Mouse (Mus musculus): Measurements from ENCODE around the gene Cyp3a11.

DNA sequence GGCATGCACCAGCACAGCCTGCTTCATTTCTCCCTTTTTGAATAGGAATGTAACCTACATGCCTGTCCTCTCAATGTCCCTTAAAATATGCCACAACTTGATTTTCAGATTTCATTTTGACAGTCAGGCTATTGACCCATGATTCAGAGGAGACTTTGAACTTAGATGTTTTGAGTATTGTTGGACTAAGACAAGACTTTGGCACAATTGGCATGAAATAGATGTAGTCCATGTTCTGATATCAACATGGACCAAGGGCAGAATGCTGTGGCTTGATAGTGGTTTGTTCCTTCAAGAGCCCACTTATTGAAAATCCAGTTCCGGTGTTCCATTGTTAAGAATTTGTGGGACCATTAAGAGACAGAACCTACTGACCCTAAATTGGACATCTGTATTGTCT, 23.6 kb upstream of the Cyp3a11 start:
- TF ChIP-seq POLR2A (IDR thresholded peaks at IDR 0.05; ENCODE audit: borderline replicate concordance, insufficient read depth, low read length) (no peak), CTCF (IDR thresholded peaks at IDR 0.05; ENCODE audit: borderline replicate concordance, insufficient read depth, low read depth, low read length) (no peak)

Data from cerebellum, adult 2 months (tissue).